Mouse (Mus musculus): ENCODE data around the gene Mphosph9.

- TF ChIP-seq CTCF (IDR thresholded peaks at IDR 0.05; ENCODE audit: low read depth) (no peak), EP300 (optimal IDR thresholded peaks at IDR 0.05) (no peak)
Measured at GRCm38 (mm10) chr5:124204127-124204794, 123.5 kb downstream of the Mphosph9 start.
